Mouse (Mus musculus) cerebellum, adult (tissue): ENCODE data around the gene Dalrd3.
"Not testable (repeated sequence)": the region's sequence is repeated elsewhere in the genome, so short reads cannot be mapped to it uniquely, and the experiment has no call there.

Experiments
- ATAC-seq: cut with Nextera tagmentation; 2 replicates; pipeline ENCODE4 v1.9.2; 2017; ENCODE audit warnings: mild to moderate bottlenecking, moderate library complexity, mixed read lengths; ENCODE audit not compliant: insufficient number of reproducible peaks, low FRiP score, low TSS enrichment

The Dalrd3 gene

DNA sequence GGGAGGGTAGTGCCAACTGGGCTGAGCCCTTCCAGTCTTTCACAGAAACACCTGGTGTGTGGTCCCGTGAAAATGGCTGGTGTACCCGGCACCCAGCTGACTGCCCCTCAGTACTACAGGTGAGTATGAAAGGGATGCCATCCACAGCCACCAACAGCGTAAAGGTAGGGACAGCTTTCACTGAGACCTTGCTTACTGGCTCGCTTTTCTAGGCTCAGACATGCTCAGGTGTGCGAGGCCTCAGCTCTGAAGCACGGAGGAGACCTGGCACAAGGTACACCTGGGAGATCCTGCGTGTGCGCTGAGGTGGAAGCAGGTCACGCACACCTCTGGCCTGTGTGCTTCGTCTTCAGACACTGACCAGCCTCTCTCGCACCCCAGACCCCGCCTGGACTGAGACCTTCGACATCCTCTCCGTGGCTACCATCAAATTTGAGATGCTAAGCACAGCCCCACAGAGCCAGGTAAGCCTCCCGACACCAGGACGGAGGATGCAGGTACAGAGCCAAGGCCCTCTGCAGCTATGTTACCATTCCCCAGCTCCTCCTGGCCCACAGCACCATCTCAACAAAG, 1.8 kb downstream of the Dalrd3 start:
- ATAC-seq: no peak

DNA sequence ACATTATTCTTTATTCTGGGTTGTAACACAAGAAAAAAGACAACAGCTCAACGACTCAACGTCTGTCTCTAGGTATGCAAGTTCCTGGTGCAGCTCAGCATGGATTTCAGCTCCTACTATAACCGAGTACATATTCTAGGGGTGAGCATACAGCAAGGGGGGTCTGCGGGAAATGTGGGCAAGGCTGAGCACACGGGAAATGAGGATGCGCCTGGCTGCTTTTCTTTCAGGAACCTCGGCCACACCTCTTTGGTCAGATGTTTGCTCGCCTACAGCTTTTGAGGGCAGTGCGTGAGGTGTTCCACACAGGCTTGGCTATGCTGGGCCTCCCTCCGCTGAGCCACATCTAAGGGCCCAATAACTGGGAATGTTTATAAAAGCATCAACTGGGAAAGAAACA, 2.6 kb downstream of the Dalrd3 start:
- ATAC-seq: no peak

DNA sequence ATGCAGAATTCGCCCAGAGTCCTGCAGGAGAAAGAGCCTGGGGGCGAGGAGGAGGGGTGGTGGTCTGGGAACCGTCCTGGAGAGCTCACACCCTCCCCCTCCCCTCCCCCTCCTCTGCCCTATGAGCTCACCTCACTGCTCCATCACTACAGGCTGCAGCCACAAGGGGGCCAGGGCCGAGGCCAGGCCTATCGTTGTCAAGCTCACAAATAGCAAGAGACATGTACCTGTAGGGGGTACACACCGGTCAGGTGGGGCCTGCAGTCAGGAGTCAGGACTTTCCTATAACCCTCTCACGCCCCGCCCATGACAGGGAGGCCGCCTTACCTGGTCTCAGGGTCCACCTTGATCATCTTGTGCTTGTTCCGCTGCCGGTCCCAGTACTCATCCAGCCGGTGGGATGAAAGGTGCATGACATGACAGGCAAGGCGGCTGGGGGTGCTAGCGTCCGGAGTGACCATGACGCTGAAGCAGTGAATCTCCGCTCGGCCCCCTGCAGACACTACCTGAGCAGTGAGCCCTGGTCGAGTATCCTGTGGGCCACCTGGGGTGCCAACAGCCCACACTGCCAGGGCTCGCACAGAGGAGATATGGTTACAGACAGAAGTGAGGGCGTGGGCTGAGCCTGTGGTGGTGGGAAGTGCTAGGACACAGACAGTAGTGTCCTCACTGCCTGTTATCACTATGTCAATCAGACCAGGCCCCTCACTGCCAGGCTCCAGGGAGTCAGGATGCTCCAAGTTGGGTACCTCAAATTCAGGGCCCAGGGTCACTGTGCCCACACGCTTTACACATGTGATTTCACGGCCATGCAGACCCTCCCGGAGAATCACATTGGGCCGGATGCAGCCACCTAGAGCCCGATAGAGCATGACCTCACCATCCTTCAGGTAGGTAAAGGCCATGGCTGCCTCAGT, 4.3 kb downstream of the Dalrd3 start:
- no peak for ATAC-seq

DNA sequence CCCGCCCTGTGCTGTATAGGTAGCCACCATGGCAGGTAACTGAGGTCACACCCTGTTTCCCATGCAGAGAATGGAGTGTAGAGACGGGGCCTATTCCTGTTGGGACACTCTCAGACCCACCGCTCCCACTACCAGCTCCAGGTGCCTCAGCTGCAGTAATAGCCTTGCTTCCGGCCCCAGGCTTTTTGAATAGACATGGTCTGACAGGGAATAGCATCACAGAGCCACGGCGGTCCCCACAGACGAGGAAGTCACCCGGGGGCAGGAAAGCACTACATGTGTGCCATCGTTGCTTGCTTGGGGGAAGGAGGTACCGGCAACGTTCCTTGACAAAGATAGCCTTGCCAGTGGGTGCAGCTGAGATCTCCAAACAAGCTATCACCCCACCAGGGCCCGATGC, 5.2 kb downstream of the Dalrd3 start:
- no peak for ATAC-seq

DNA sequence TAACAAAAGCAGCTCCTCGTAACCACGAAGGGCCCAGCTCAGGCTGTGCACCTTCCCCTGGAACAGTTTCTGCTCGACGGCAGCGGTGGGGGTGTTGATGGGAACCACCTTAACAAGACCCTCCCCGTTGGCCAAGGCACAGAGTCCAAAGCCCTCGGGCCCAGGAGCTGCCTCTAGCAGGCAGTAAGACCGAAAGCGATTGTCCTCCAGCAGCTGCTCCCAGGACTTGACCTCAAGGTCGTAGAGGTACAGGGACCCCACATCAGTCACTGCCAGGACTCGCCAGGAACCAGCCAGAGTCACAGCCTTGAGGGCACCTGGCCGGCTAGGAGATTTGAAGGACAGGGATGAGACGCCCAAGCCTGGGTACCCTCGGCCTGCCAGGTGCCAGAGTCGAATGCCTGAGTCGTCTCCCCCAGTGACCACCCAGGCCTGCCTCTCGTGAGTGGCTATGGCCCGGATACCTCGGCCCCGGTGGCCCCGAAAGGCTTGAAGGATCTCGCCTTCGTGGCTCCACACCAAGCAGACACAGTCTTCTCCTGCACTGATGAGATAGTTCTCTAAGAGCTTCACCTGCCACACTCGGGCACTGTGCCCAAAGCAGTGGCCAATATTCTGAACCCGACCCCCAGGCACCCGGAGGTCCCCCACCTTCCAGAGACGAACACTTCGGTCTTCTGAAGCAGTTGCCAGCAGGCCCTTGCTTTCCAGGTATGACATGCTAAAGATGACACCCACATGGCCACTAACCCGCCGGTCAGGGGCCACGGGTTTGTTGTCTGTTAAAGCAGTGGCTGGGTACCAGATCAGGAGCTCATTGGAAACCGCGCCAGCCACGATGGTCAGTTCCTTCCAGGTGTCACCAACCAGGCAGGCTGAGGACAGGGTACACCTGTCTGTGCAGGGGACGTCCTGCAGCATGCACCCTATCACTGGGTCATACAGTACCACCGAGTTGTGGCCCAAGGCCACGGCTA, 5.9 kb downstream of the Dalrd3 start:
- ATAC-seq: no peak

DNA sequence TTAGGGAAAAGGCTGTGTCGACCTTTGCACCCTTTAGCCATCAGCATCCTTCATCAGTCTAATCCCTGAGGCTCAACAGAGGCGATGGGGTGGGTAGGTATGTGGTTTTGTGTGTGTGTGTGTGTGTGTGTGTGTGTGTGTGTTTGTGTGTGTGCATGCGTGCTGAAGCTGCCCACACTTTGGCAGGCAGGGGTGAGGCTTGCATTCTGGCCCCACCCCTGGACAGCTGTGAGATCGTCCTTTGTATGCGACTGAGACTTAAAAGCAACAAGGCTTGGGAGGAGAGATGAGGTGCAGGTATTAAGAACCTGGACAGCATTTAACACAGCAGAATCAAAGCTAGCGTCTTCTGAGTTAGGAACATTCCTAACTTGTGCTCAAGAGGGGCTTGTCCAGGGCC, 7.3 kb downstream of the Dalrd3 start:
- no peak for ATAC-seq

DNA sequence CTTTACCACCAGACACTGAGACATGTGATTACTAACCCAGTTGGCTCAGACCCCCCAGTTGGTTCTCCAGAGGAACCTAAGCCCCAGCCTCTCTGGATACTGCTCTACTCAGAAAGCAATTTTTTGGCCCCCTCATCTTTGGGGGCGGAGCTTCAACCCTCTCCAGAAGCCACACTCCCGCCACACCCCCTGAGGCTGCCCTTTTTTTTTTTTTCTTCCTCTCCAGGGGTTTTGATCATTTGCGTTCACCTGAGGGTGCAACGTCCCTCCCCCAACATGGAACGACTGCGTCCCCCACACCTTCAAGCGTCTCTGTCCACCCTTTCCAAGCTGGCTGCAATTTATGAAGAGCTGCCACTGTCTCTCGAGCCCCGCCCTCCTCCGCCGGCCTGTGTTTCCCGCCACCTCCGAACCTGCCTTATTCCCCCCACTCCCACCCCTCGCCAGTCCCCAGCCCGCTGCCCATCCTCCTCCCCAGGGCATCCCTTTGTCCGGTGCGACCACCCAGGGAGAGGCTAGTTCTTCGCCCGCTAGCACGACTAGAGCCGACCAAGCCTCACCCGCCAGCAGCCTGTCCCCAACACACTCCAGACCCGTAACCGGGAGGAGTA, 8.4 kb downstream of the Dalrd3 start:
- ATAC-seq: 0 out of 2 replicates have a peak, but pooled peaks have one; percentile 6

DNA sequence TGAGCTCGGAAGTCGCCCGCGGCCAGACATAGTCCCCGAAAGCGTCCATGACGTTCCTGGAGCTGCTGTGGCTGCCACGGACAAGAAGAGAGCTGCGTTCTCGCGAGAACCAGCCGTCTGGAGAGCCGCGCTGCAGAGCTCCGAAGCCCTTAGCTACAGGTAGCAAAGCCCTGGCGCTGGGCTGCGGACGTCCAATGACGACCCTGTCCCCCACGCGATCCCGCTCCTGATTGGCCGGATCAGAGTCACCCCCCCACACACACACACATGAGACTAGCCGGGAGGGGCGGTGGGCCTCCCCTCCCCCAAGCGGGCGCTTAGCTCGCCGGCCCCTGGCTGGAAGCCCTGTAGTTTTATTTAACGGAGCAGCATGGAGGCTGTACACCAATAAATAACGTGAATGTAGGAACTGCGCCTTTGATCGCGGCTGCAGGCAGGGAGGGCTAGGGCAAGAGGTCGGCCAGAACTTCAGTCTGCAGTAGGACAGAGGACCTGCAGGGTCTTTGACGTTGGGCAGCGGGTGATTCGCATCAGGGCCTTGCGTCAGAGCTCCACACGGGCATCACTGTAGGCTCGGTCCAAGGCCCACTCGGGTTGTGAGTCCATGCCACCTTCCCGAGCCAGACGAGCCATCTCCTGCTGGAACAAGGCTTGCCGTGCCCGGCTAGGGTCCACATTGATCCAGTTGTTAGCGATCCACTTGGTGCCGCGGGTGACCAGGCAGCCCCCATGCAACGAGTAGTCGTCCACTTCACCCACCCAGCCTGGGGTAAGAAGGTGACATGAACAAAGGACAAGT, 9.1 kb downstream of the Dalrd3 start, which contains the start of gene Wdr6:
TSS of gene Wdr6 (minus strand) at position 195 of the 799 bp plus-strand sequence.
- peak; percentile 77 for ATAC-seq

DNA sequence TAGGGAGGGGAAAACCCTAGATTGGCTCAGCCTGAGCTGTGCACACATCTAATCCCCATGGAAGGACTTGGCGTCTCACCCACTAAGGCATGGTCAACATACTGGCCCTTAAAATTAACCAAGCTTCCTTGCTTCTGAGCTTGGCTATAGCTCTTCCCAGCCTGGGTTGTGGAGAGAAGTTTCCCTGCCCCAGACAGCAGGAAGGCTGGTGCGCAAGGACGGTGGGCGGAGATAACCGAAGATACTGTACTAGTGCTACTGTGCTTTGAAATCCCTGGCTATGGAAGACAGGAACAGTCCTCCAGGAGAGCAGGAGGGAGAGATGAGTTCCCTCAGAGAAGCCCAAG, 9.6 kb downstream of the Dalrd3 start:
- no peak for ATAC-seq

DNA sequence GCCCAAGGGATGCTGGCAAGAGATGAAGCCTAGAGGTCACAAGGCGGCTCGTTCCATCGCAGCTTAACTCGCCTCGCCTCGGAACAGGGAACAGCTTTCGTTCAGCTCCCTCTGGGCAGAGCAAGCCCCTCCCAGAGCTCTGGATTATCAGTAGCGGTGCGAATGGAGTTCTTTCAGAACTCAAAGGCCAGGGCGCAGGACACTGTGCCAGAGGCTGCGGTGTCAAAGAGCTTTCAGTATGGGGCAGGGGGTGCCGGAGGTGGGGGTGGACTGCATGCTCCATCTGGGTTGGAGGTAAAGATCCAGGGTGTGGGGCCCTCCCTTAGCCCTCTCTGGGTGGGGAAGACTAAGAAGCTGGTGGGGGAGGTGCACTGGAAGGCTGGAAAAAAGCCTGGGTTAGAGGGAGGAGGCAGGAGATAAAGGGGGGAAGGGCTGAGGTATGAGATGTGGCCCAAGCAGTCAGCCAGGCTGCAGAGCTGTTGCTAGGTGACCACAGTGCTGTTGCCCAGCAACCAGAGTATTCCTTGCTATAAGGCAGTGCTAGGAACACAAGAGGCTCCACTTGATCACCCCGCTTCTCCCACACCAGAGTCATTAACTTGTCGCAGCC, 18.0 kb downstream of the Dalrd3 start:
- ATAC-seq: peak; percentile 82

DNA sequence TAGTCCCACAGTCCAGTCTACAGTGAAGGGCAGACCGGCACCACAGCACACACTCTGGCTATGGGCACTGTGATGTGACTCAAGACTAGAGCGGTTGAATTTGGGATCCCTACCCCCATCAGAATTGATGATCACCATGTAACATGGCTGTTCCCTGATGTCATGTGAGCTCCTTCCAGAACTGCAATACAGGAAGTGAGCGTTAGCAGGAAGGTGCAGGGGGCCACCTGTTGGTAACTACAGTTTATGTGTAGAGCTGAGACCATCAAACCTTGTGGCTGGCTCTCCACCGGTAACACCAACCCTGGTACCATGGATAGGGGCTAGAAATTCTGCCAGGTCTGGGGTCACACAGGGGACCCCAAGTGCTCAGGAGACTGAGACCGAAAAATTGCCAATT, 19.5 kb downstream of the Dalrd3 start:
- ATAC-seq: no peak

DNA sequence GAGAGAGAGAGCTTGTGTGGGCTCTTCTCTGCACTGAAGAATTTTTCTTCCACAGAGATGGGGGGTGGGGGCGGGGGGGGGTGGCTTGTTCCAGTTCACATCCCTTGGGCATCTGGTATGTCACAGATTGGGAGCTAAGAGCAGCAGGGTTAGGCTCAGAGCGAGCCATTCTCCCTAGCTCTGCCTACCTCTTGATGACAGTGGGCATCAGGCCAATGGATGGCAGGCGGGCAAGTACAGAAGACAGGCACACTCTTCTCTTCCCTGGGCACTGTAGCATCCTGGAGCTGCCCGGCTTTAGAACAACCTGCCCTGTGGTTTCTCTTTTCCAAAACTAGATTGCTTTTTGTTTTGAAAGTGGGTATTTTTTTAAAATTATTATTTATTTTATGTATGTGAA, 21.8 kb downstream of the Dalrd3 start:
- no peak for ATAC-seq

DNA sequence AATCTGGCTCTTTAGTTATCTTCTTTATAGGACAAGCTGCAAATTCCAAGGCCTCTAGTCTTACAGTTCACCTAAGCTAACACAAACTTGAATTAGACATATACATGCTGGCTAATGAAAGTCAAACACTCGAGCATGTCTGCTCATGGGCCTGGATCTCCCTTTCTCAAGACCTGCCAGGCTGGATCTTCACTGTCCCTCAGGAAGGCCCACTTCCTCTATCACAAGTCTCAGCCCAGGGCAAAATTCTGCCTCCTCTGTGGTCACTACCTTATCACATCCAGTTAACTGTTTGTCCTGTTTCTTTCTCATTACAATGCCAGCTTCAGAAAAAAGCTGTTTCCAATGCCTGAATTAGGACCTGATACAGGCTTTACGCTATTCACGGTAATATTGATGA, 24.7 kb downstream of the Dalrd3 start:
- ATAC-seq: no peak

DNA sequence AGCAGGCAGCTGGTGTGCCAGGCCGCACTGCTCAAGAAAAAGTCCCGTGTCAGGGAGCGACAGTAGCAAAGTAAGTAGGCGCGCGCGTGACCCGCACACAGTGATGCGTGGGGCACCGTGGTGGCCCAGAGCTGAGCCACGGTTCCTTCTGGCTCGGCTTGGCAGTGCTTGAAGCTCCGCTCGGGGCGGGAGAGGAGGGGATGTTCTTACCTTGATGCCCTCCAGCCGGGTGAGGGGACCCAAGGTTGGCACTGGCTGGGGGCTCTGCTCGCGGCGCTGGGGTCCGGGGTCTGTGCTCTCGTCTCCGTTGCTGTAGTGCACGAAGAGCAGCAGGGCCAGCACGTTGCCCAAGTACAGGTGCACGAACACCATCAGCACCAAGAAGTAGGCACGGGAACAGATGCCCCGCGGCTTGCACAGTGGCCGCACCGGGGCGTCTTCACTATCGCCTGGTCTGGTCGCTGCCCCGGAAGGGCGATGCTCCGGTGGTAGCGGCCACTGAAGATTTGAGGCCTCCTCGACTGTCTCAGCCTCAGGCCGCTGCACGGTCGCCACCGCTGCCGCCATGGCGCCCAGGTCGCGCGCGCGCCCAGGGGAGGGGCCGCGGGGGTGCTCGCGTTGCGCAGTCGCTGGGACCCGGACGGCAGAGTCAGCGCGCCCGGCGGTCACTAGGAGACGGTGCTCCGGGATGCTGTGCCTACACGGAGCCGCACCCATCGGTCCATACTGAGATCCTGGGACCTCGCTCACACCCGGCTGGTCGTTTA, 27.5 kb downstream of the Dalrd3 start, which contains the start of gene P4htm:
TSS of gene P4htm (minus strand) at position 670 of the 767 bp plus-strand sequence.
- ATAC-seq: peak; percentile 77; the same call in 1 of the 2 replicates

DNA sequence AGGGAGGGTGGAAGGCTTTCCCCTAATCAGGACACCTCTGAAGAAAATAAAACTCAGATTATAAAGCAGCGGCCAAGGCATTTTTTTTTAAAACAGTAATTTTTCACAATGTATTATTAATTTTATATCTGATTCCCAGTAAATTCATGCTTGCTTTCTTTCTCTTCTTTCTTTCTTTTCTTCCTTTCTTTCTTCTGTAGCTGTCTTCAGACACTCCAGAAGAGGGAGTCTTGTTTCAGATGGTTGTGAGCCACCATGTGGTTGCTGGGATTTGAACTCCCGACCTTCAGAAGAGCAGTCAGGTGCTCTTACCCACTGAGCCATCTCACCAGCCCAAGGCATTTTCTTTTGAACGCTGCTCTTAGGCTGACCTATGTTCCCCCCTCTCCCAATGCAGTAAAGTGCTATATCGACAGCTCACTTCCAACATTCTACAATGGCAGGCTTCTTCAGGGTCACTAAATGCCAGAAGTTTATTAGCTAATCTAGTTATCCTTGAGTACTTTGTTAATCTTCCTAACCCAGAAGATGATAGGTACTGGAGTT, 29.4 kb downstream of the Dalrd3 start:
- ATAC-seq: no peak

DNA sequence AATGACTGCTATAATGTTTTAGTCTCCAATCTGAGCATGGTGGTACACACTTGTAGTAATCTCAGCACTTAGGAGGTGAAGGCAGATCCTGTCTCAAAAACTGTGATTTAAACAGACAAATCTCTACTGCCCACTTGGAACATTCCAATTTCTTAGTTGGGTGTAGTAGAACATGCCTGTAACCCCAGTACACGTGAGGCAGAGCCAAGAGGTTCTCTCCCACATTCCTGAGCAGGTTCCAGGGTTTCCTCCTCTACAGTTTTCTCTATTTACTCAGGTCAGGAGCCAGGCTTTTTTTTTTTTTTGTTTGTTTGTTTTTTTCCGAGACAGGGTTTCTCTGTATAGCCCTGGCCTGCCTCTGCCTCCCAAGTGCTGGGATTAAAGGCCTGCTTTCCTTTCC, 30.3 kb downstream of the Dalrd3 start:
- no peak for ATAC-seq

DNA sequence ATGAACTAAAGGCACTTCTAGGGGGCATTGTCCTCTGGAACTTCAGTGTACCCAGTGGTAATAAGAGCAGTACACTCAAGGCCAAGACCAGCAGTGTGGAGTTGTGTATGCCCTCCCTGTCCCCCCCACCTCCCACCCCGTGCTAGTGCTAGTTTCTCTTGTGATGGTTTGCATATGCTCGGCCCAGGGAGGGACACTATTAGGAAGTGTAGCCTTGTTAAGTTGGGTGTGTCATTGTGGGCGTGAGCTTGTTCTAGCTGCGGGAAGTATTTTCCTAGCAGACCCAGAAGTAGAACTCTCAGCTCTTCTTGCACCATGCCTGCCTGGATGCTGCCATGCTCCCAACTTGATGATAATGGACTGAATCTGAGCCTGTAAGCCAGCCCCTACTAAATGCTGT, 32.3 kb downstream of the Dalrd3 start:
- no peak for ATAC-seq

DNA sequence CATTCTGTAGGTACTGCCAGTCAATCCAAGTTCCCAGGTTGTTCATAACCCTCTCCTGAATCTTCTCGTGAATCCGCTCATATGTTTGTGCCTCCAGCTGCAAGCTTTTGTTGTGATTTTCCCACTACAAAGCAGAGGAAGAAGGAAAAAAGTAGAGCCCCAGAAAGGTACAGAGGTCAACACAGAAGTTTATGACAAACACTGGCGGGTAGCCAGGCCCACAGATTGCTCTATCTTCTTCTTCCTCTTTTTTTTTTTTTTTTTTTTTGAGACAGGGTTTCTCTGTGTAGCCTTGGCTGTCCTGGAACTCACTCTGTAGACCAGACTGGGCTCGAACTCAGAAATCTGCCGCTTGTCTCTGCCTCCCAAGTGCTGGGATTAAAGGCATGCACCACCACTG, 38.2 kb downstream of the Dalrd3 start:
- not testable (repeated sequence) for ATAC-seq
